Comparison of ENCODE assay signal across 19 mouse cellular contexts in genomic region chr11:67008528-67008927, GRCm38 (mm10). TPM values are rescaled to one million over a fixed set of nuclear protein-coding genes. Genes with fewer than 3 reads are reported as not detected.
"Had no signal": no experiment of that assay in that cellular context is flagged by ENCODE, and none has a peak within 500 bp of the region (broad histone marks: within the 10 kb centered on the region; RNA-seq: fewer than 3 reads in every experiment).

No protein-coding gene starts in this region.

- H3K4me1 ChIP-seq: limb, embryonic 13.5 days; liver, embryonic 12.5 days; liver, embryonic 15.5 days; lung, embryonic 15.5 days had no signal

- H3K27me3 ChIP-seq: kidney, embryonic 15.5 days; limb, embryonic 13.5 days; liver, embryonic 15.5 days; lung, embryonic 15.5 days had no signal

- H3K9me3 ChIP-seq: kidney, embryonic 15.5 days; limb, embryonic 10.5 days; limb, embryonic 13.5 days; liver, embryonic 12.5 days; liver, embryonic 15.5 days; lung, embryonic 15.5 days; megakaryocyte, embryonic 14.5 days; midbrain, embryonic 10.5 days had no signal

- H3K4me3 ChIP-seq: kidney, embryonic 15.5 days; limb, embryonic 10.5 days; limb, embryonic 13.5 days; liver, embryonic 12.5 days; liver, embryonic 15.5 days; lung, embryonic 15.5 days; megakaryocyte, embryonic 14.5 days; midbrain, embryonic 10.5 days had no signal

- DNase-seq: kidney, adult 11 months; kidney, adult 8-10 months; kidney, postnatal 10 days; kidney, postnatal 36 days; liver; lung, adult 18-20 months; lung, postnatal 10 days; lung, postnatal 36 days; thymus, postnatal 25 days had no signal

- H3K4me2 ChIP-seq: kidney, embryonic 15.5 days; limb, embryonic 13.5 days; liver, embryonic 12.5 days; liver, embryonic 15.5 days; lung, embryonic 15.5 days had no signal

- ATAC-seq: liver, embryonic 12.5 days had no signal

- H3K27ac ChIP-seq: kidney, embryonic 15.5 days; limb, embryonic 10.5 days; limb, embryonic 13.5 days; liver, embryonic 12.5 days; liver, embryonic 15.5 days; lung, embryonic 15.5 days had no signal

- H3K36me3 ChIP-seq: kidney, embryonic 15.5 days; limb, embryonic 10.5 days; limb, embryonic 13.5 days; liver, embryonic 12.5 days; liver, embryonic 15.5 days; lung, embryonic 15.5 days; midbrain, embryonic 10.5 days had no signal

- H3K9ac ChIP-seq: kidney, embryonic 15.5 days; limb, embryonic 13.5 days; liver, embryonic 12.5 days; liver, embryonic 15.5 days; lung, embryonic 15.5 days had no signal

RNA-seq across cellular contexts. Expression of gene Tmem238l, which starts 52.1 kb away (rescaled TPM):
- polyA plus RNA-seq: kidney, embryonic 15.5 days; limb, embryonic 10.5 days; limb, embryonic 13.5 days; liver, embryonic 12.5 days; liver, embryonic 15.5 days; lung, embryonic 15.5 days; midbrain, embryonic 10.5 days; midbrain, embryonic 14.5 days; spleen, adult 2 months had no signal
